Mouse (Mus musculus) myocyte (in vitro differentiated cells): Measurements from ENCODE around the gene Ets2.

ENCODE experiments used
- POLR2AphosphoS2 ChIP-seq: IDR thresholded peaks from one replicate; pipeline ENCODE4 v1.6.1; 2011; ENCODE audit warnings: low read depth, control low read depth; ENCODE audit not compliant: insufficient read length
- USF1 ChIP-seq: IDR thresholded peaks from one replicate; pipeline ENCODE4 v1.6.1; 2011; ENCODE audit warnings: low read depth, mild to moderate bottlenecking, control low read depth, moderate library complexity

DNA sequence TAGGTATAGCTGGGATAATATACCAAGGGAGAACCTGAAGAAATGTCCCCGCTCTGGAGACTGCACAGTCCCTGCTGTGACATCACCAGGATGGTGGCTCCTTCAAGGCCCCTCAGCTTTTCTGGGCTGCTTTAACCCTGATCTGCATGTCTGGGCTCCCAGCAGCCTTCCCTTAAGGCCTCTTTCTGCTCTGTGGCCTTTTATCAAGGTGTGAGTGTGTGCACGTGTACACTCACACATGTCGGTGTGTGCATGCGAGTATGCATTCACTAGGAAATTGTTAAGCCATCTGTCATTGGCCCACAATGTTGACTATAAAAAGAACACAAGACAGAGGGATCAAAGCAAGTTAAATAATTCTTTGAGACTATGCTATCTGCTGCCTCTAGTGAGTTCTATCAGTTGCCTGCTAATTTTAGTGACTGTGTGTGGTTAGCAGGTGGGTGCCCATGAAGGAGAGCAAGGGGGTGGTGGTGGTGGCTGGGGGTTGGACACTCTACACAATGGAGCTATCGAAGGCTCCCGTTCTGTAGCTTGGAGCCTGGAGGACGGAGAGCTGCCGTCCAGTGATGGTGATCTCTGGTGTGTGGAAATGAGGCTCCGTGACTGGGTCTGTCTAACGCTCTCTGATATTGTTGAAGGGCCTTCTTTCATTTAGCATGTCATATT is 2.9 kb downstream of the Ets2 start:
- no peak for TF ChIP-seq USF1
- no peak for TF ChIP-seq POLR2AphosphoS2
